Mouse (Mus musculus): ENCODE data around the gene Il25.

- no peak for TF ChIP-seq CTCF (IDR thresholded peaks at IDR 0.05; ENCODE audit: control insufficient read depth, insufficient read depth, low read length)
- no peak for TF ChIP-seq POLR2A (IDR thresholded peaks at IDR 0.05; ENCODE audit: borderline replicate concordance, control insufficient read depth, low read depth, low read length)
Measured at GRCm38 (mm10) chr14:54967874-54968273, 35.4 kb downstream of the Il25 start.
